Mouse (Mus musculus): ENCODE results near the gene Prelp. TPM values are rescaled to one million over a fixed set of nuclear protein-coding genes. Genes with fewer than 3 reads are reported as not detected.
A peak's percentile ranks its signal among the peaks of the same experiment; 100 is the strongest.

Gene Prelp
- total and polyA plus RNA-seq, 3 experiments, result not detected

- Histone ChIP-seq H3K27ac (ENCODE audit: control insufficient read depth, low read depth, low read length) (peak overlapping the region; percentile 98), H3K4me3 (ENCODE audit: control insufficient read depth in 1 of 2, insufficient read depth in 1 of 2, low read depth in 2 of 2, low read length in 2 of 2) (peak overlapping the region; percentile 48 to 67), H3K9ac (ENCODE audit: control insufficient read depth, low read depth, low read length, poor library complexity, severe bottlenecking) (peak overlapping the region; percentile 73), H3K79me2 (ENCODE audit: control insufficient read depth, insufficient read depth, low read length, poor library complexity) (no peaks in the 10 kb centered on the region), H3K36me3 (ENCODE audit: control insufficient read depth in 1 of 2, insufficient read depth in 2 of 2, low read length in 2 of 2) (peaks cover 0 to 18% of the 10 kb centered on the region in 2 experiments; a peak in 2 of 4 replicates), H3K27me3 (ENCODE audit: control insufficient read depth in 1 of 2, insufficient read depth in 2 of 2, low read length in 2 of 2) (no peaks in the 10 kb centered on the region), H3K4me1 (ENCODE audit: control insufficient read depth in 1 of 2, insufficient read depth in 2 of 2, low read length in 2 of 2) (peaks cover 5 to 46% of the 10 kb centered on the region in 2 experiments), H3K9me3 (replicated peaks; ENCODE audit: insufficient read depth, low read length) (no peaks in the 10 kb centered on the region)
- peak; percentile 57 for DNase-seq (ENCODE audit: low read depth, low spot score)
- TF ChIP-seq HCFC1 (IDR thresholded peaks at IDR 0.05; ENCODE audit: low read depth, low read length), result no peak
- no peak for TF ChIP-seq EP300 (IDR thresholded peaks at IDR 0.05; ENCODE audit: low read depth in 1 of 2, low read length in 2 of 2)
- TF ChIP-seq ELF1 (IDR thresholded peaks at IDR 0.05; ENCODE audit: low read depth, low read length), result 0 out of 2 replicates have a peak, but pooled peaks have one; percentile 28
- no peak; the same call in 1 of the 2 replicates for TF ChIP-seq SIN3A (IDR thresholded peaks at IDR 0.05; ENCODE audit: low read length)
- TF ChIP-seq ZMIZ1 (IDR thresholded peaks at IDR 0.05; ENCODE audit: low read depth, low read length), result no peak
- no peak for TF ChIP-seq MYC (IDR thresholded peaks at IDR 0.05; ENCODE audit: low read depth, low read length)
- TF ChIP-seq ETS1 (IDR thresholded peaks at IDR 0.05; ENCODE audit: low read depth, low read length), result 0 out of 2 replicates have a peak, but pooled peaks have one; percentile 8
- TF ChIP-seq SMC3 (IDR thresholded peaks at IDR 0.05; ENCODE audit: low read depth, low read length), result 0 out of 2 replicates have a peak, but pooled peaks have one; percentile 8
- no peak for TF ChIP-seq NELFE (IDR thresholded peaks at IDR 0.05; ENCODE audit: low read depth, low read length)
Measured at GRCm38 (mm10) chr1:133886431-133886830, 34.8 kb downstream of the Prelp start.

- Histone ChIP-seq H3K9ac (ENCODE audit: control insufficient read depth, low read depth, low read length, poor library complexity, severe bottlenecking) (0 out of 2 replicates have a peak overlapping the region, but pooled peaks have one; percentile 73), H3K4me3 (ENCODE audit: control insufficient read depth in 1 of 2, insufficient read depth in 1 of 2, low read depth in 2 of 2, low read length in 2 of 2) (no peak overlapping the region), H3K27ac (ENCODE audit: control insufficient read depth, low read depth, low read length) (no peak overlapping the region), H3K36me3 (ENCODE audit: control insufficient read depth in 1 of 2, insufficient read depth in 2 of 2, low read length in 2 of 2) (peaks cover 0 to 18% of the 10 kb centered on the region in 2 experiments; a peak in 2 of 4 replicates), H3K79me2 (ENCODE audit: control insufficient read depth, insufficient read depth, low read length, poor library complexity) (no peaks in the 10 kb centered on the region), H3K4me1 (ENCODE audit: control insufficient read depth in 1 of 2, insufficient read depth in 2 of 2, low read length in 2 of 2) (peaks cover 5 to 41% of the 10 kb centered on the region in 2 experiments), H3K9me3 (replicated peaks; ENCODE audit: insufficient read depth, low read length) (no peaks in the 10 kb centered on the region), H3K27me3 (ENCODE audit: control insufficient read depth in 1 of 2, insufficient read depth in 2 of 2, low read length in 2 of 2) (no peaks in the 10 kb centered on the region)
- peak; percentile 57 for DNase-seq (ENCODE audit: low read depth, low spot score)
- TF ChIP-seq ZNF384 (IDR thresholded peaks at IDR 0.05; ENCODE audit: low read depth, low read length), result no peak
- no peak for TF ChIP-seq MYB (IDR thresholded peaks at IDR 0.05; ENCODE audit: low read depth, low read length)
- TF ChIP-seq TAL1 (IDR thresholded peaks at IDR 0.05; ENCODE audit: low read length), result no peak
Measured at GRCm38 (mm10) chr1:133885811-133886210, 35.4 kb downstream of the Prelp start.

- Histone ChIP-seq H3K79me2 (ENCODE audit: control insufficient read depth, insufficient read depth, low read length, poor library complexity) (no peaks in the 10 kb centered on the region), H3K4me3 (ENCODE audit: control insufficient read depth in 1 of 2, insufficient read depth in 1 of 2, low read depth in 2 of 2, low read length in 2 of 2) (no peak overlapping the region), H3K9ac (ENCODE audit: control insufficient read depth, low read depth, low read length, poor library complexity, severe bottlenecking) (no peak overlapping the region), H3K36me3 (ENCODE audit: control insufficient read depth in 1 of 2, insufficient read depth in 2 of 2, low read length in 2 of 2) (peaks cover 0 to 18% of the 10 kb centered on the region in 2 experiments; a peak in 2 of 4 replicates), H3K4me1 (ENCODE audit: control insufficient read depth in 1 of 2, insufficient read depth in 2 of 2, low read length in 2 of 2) (peaks cover 5 to 35% of the 10 kb centered on the region in 2 experiments), H3K27me3 (ENCODE audit: control insufficient read depth in 1 of 2, insufficient read depth in 2 of 2, low read length in 2 of 2) (no peaks in the 10 kb centered on the region), H3K27ac (ENCODE audit: control insufficient read depth, low read depth, low read length) (no peak overlapping the region), H3K9me3 (replicated peaks; ENCODE audit: insufficient read depth, low read length) (no peaks in the 10 kb centered on the region)
- no peak for DNase-seq (ENCODE audit: low read depth, low spot score)
- TF ChIP-seq CHD2 (IDR thresholded peaks at IDR 0.05; ENCODE audit: low read length) (no peak), KAT2A (conservative IDR thresholded peaks at IDR 0.05; ENCODE audit: low read depth, low read length) (no peak), MYC (IDR thresholded peaks at IDR 0.05; ENCODE audit: low read depth, low read length) (no peak), NRF1 (IDR thresholded peaks at IDR 0.05; ENCODE audit: insufficient read depth, low read depth, low read length, poor library complexity, severe bottlenecking) (no peak), SMC3 (IDR thresholded peaks at IDR 0.05; ENCODE audit: low read depth, low read length) (no peak), SIN3A (IDR thresholded peaks at IDR 0.05; ENCODE audit: low read length) (no peak), MAX (IDR thresholded peaks at IDR 0.05; ENCODE audit: low read length) (no peak), JUND (IDR thresholded peaks at IDR 0.05; ENCODE audit: low read depth, low read length) (no peak), USF1 (IDR thresholded peaks at IDR 0.05; ENCODE audit: low read depth, low read length) (no peak), CTCF (IDR thresholded peaks at IDR 0.05 in 2 of 3, conservative IDR thresholded peaks at IDR 0.05 in 1 of 3; ENCODE audit: control insufficient read depth in 1 of 3, insufficient read depth in 1 of 3, low read depth in 2 of 3, low read length in 3 of 3, poor library complexity in 1 of 3, severe bottlenecking in 1 of 3) (no peak), ETS1 (IDR thresholded peaks at IDR 0.05; ENCODE audit: low read depth, low read length) (no peak), ZMIZ1 (IDR thresholded peaks at IDR 0.05; ENCODE audit: low read depth, low read length) (no peak), CHD1 (IDR thresholded peaks at IDR 0.05; ENCODE audit: low read depth, low read length) (no peak), TAL1 (IDR thresholded peaks at IDR 0.05; ENCODE audit: low read length) (no peak), RCOR1 (IDR thresholded peaks at IDR 0.05; ENCODE audit: low read depth, low read length) (no peak), RAD21 (IDR thresholded peaks at IDR 0.05; ENCODE audit: low read depth, low read length) (no peak), EP300 (IDR thresholded peaks at IDR 0.05; ENCODE audit: low read depth in 1 of 2, low read length in 2 of 2) (no peak), ZKSCAN1 (IDR thresholded peaks at IDR 0.05; ENCODE audit: low read depth, low read length) (no peak)
Measured at GRCm38 (mm10) chr1:133884746-133885145, 36.5 kb downstream of the Prelp start.

Measured in MEL (cell line).